Mouse (Mus musculus) layer of hippocampus, adult 11-12 months (tissue): Measurements from ENCODE around the gene Sgca.
A peak's percentile ranks its signal among the peaks of the same experiment; 100 is the strongest.

Experiments used
- DNase-seq: peaks from one replicate; pipeline ENCODE4 v3.0.0; 2022; ENCODE audit warnings: low spot score

Gene Sgca

DNA sequence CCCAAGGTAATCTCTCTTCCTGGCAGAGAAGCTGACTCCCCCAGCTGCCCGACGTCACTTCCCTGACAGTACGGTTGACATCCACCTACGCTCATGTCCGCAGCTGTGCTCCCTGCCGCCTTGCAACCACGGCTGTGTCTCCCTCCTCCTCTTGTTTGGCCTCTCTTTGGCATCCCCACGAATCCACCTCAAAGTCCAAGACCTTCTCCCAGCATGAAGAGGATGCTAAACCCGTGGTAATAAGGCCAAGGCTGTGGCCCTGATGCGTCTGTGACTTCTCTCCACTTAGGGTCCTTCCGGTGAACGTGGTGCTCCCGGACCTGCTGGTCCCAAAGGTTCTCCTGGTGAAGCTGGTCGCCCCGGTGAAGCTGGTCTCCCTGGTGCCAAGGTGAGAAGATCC, 33.1 kb downstream of the Sgca start:
- no peak for DNase-seq

DNA sequence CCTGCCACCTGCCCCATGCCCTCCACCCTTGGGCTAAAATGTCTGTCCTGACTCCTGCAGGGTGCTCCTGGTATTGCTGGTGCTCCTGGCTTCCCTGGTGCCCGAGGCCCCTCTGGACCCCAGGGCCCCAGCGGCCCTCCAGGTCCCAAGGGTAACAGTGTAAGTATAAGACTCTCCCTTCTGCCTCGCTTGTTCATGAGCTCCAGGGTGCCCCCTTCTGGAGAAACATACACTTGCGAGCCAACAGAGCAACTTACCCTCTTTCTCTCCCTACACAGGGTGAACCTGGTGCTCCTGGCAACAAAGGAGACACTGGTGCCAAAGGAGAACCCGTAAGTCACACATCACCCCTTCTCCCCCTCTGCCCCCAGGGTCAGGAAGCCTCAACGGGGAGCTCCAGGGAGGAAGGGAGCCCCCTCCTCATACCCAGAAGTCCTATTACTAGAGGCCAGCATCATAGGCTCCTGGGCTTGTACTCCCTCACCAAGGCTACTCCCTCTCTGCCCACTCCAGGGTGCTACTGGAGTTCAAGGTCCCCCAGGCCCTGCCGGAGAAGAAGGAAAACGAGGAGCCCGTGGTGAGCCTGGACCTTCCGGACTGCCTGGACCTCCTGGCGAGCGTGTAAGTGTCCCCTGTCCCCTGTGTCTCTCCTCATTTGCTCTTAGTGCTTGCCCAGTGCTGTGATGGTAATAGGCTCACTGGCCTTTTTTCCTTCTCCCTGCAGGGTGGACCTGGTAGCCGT, 33.7 kb downstream of the Sgca start:
- peak; percentile 38 for DNase-seq

DNA sequence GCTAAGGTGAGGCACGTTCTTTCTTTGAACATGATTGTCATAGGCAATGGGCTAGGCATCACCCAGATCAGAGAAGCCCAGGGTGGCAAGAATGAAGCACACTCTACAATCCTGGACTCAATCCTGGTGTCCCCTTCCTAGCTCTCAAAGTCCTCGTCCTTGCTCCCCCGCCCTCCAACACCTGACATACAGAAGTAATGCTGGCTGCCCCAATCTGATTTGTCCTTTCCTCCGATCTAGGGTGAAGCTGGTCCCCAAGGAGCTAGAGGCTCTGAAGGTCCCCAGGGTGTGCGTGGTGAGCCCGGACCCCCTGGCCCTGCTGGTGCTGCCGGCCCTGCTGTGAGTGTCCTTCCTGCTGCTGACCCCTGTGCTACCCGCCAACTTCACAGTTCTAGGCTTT, 34.4 kb downstream of the Sgca start:
- no peak for DNase-seq

DNA sequence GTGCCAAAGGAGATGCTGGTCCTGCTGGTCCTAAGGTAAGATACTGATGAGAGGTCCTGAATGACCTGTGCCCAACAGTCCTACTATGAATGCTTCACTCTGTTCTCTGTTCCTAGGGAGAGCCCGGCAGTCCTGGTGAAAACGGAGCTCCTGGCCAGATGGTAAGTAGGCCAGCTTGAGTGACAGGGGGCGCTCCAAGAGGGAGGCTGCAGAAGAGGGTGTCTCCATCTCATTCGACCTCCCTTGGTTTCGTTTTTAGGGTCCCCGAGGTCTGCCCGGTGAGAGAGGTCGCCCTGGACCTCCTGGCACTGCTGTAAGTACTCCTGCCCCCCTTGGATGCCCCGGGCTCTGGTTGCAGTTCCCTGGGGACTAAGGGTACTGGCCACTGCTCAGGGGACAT, 35.0 kb downstream of the Sgca start:
- no peak for DNase-seq

DNA sequence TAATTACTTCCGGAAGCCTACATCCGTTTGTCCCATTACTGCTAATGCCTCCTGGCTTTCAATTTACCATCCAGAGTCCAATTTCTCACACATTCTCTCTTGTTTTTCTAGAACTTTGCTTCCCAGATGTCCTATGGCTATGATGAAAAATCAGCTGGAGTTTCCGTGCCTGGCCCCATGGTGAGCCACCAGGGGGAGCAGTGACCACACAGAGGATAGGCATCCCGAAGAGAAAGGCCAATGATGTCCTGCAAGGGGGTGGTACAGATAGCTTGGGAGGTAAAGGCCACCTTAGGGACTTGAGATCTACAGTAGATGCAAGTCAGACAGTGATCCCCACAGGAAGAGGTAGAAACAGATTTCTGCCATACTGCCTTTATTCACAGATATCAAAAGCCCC, 36.8 kb downstream of the Sgca start:
- DNase-seq: peak; percentile 83

DNA sequence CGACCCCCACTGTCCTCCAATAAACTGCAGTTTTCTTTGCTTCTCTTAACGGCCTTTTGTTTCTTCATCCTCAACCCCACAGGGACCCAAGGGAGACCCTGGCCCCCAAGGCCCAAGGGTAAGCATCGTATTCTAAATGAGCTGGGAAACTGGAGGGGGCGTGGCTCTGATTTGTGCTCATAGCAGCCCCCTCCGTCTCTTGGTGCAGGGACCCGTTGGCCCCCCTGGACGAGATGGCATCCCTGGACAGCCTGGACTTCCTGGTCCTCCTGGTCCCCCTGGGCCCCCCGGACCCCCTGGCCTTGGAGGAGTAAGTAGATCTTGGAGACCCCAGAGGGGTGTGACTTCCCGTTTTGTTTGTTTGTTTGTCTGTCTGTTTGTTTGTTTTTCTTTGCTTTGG, 37.8 kb downstream of the Sgca start:
- no peak for DNase-seq

DNA sequence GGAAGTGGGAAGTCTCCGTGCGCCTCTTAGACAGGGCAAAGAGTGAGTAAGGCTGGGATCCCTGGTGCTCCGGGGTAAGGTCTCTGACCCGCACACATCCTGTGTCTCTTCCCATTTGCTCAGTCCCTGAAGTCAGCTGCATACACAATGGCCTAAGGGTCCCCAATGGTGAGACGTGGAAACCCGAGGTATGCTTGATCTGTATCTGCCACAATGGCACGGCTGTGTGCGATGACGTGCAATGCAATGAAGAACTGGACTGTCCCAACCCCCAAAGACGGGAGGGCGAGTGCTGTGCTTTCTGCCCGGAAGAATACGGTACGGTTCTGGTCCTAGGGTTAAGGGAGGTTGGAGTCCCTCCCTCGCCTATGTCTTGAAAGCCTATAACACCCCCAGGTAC, 38.3 kb downstream of the Sgca start:
- DNase-seq: no peak

DNA sequence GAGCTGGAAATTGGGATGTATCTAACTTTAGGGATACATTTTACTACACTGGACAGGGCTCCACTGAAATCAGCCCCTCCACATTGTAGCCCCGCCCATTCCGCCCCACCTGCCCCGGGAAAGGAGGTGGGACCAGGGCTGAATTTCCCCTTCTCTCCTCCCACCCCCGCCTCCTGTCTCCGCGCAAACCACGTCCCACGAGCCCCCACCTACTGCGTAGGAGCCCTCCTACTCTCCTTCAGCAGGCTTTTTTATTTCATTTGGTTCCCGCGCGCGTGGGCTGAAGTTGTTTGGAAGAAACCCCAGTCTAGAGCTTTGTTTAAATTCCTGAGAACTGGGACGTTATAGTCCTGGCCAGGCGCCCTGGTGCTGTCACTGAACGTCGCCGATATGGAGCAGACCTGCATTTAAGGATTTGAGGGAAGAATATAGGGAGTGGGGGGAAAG, 38.8 kb downstream of the Sgca start:
- DNase-seq: peak; percentile 54

DNA sequence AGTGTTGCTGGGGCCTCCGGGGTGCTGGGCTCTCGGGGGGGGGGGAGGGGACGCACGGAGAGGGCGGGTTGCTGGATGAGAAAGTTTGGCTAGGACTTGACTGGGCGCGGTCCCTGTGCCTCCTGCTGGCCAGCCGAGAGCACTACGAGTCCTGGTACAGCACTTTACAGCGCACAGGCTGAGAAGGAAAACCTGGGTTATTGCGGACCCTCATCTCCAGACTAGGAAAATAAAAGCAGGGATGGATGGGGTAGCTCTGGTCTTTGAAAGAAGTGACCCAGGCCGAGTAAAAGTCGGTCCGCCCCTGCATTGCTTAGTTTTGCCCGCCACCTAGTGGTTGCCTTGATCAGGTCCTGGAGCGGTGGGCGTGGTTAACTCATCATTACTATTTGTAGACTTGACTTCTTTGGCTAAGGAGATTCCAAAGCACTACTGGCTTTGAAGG, 39.3 kb downstream of the Sgca start:
- peak; percentile 88 for DNase-seq

DNA sequence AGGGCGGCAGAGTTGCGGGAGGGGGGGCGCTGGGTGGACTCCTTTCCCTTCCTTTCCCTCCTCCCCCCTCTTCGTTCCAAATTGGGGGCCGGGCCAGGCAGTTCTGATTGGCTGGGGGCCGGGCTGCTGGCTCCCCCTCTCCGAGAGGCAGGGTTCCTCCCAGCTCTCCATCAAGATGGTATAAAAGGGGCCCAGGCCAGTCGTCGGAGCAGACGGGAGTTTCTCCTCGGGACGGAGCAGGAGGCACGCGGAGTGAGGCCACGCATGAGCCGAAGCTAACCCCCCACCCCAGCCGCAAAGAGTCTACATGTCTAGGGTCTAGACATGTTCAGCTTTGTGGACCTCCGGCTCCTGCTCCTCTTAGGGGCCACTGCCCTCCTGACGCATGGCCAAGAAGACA, 40.1 kb downstream of the Sgca start, which contains the start of gene Col1a1:
Col1a1 (plus strand) TSS at position 180 of the 400 bp plus-strand sequence.
- DNase-seq: no peak

DNA sequence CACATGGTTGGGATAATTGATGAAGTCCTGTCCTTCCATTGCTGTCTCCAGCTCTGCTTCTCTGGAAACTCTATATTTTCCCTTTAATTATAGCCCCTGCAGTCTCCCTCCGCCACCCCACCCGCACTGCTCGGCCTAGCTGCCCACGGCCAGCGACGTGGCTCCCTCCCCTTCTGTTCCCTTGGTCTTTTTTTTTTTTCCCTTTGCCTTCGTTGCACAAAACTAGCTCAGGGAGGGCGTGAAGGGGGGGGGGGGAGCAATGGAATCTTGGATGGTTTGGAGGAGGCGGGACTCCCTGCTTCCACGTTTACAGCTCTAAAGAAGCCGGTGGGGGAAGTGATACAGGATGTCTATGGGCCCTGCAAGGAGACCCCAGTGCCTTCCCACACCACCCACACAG, 41.6 kb downstream of the Sgca start:
- DNase-seq: no peak

DNA sequence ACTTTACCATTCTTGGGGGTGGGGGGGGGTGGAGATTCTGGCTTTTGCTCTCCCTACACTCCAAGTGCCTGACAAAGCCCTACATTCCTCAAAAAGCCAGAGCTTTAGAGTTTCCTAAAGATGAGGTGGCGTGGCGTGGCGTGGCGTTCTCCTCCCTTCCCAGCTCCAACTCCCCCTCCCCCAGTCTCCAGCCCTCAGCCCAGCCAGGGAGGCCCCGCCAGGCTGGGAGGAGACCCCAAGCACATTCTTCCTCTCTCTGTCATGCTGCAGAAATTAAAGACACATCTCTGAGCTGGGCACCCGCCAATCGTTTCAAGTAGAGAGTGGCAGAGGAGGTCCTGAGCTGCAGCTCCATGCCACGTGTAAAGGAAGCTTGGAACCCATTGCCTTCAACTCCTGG, 42.5 kb downstream of the Sgca start:
- DNase-seq: no peak

DNA sequence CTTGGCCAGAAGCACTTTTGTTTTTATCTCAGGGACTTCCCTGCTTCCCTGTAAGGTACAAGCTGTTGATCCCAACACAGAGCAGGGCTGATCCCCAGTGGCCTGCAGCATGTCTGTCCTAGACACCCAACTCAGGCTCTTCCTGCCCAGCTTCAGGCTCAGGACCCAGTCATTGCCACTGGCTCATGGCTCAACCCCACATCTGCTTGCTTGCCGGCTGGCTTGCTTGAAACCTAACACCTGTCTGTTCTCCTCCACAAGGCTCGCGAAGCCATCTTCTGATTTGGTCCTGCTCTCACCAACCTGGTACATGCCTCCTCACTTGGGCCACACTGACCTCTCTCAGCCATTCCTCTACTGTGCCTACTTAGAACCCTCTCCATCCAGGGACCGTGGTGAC, 46.0 kb downstream of the Sgca start:
- DNase-seq: no peak

DNA sequence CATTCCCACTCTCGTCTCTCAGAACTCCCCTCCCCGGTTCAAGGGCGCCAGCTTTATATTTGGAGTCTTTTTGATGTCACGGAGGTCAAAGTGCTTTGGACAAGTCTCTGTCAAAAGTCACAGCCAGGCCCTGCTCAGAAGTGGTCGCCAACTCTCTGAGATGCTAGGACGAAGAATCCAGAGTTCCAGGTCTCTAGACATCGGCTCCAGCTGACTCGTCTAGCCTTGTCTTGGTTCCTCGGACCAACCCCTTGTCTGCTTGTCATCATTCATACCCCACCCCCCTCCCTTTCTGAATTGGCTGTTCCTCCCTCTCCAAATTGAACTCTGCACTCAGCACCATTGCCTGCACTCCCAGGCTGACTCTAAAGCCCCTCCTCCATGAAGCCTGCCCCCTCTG, 46.5 kb downstream of the Sgca start:
- no peak for DNase-seq

DNA sequence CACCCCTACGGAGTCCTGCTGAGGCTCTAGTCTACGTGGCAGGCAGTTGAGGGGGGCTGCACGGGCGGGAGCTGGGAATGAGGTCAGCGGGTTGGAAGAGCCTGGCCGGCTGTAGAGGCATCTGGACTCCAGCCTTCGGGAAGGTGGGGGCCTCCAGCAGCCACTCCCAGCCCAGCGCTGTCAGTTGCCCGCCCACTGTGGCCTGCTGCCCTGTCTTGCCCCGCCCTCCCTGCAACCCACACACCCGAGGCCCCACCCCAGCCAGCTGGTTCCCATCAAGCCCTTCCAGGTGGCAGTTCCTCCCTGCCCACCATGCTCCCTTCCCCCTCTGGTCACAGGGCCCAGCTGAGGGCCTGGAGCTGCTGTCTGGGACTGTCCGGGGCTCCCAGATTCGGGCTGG, 47.3 kb downstream of the Sgca start:
- peak; percentile 34 for DNase-seq

DNA sequence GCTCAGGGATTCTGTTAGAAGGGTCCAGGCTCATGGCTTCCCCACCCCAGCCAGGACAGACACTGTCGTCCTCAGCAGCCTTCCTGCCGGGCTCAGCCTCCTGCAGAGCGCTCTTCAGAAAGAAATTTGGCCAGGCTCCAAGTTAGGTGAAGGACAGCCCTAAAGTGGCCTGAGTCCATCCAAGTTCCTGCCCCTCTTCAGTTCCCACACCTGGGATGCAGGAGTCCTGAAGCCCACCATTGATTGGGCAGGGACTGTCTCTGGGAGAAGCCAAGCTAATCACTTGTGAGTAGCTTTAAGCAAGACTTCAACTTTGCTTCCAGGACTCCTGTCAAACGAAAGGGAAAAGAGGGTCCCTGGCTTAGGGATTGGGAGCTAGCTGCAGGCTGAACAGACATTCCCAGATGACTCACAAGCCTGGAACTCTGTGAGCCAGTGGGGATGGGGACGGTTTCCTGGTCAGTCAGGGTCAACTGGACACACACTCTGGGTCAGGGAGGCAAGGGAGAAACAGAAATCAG, 48.3 kb downstream of the Sgca start:
- DNase-seq: no peak

DNA sequence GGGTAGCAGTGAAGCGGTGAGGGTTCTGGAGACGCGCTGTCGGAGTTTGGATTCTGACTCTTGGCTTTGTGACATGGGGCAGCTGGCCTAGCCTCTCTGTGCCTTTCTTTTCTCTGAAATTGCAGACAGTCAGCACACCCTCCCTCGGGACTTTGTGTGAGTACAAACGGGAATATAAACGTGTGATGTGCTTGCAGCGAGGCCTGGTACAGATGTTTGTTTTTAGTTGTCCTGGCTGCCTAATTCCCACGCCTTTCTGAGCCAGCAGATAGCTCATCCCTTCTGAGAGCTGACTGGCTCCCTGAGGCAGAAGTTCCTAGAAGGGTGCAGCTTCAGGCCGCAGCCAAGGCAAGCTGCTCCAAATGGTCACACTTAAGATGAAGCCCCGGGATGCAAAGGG, 49.7 kb downstream of the Sgca start:
- DNase-seq: no peak

DNA sequence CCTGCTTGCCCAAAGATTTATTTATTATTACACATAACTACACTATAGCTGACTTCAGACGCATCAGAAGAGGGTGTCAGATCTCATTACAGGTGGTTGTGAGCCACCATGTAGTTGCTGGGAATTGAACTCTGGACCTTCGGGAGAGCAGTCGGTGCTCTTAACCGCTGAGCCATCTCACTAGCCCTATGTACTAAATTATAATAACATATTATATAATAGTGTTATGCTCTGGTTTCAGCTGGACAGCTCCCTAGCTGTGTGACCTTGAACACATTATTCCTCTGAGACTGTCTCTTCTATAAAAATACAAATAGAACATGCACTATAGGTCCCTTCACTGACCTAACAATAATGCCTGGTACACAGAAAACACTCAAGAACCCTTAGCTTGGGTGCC, 51.1 kb downstream of the Sgca start:
- DNase-seq: no peak

DNA sequence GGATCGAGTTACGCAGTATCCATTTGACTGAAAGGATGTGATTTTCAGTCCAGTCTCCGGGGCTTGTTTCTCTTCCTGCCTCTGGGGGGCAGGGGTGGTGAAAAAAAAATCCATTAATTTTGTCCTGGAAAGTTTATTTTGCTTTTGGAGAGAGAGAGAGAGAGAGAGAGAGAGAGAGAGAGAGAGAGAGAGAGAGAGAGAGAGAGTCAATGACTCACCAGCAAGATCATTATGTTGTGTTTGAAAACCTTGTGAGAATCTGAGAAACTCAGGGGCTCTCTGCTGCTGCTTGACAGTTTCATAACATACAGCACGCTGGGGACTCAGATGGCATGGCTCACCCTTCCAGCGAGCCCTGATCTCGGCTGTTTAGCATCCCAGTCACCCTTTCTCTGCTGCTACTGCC, 55.1 kb downstream of the Sgca start:
- DNase-seq: no peak

DNA sequence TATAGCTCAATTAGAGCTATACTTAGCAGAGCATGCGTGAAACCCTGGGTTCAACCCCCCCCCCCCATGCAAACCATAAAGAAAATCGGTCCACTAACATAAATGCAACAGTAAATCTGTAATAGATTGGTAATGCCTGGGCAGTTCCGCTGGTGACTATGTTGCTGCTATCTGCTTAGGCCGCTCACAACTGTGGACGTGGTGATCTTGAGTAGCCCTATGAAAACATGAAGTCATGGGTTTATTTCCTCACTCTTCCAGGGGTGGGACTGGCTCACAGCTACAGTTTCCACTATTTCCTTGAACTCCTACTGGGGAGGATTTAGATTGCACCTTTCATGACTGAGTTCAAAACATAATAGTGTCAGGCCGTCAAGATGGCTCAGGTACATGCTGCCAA, 58.4 kb downstream of the Sgca start:
- DNase-seq: no peak

DNA sequence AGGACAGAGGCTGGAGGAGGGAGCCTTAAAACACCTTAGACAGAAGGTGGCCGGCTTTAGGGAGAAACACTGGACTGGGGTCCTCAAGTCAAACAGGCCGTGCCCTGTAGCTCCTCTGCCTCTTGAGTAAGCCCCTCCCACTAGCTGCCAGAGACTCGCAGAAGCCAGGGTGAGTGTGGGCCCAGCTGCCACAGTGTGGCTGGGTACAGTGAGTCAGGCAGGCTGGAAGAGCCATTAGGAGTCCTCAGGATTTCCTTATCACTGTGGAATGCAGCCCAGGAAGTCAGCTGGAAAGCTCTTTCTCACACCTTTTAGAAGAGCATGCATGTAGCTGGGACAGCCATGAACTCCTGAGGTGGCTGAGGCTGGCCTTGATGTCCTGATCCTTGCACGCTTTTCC, 59.6 kb downstream of the Sgca start:
- DNase-seq: no peak

DNA sequence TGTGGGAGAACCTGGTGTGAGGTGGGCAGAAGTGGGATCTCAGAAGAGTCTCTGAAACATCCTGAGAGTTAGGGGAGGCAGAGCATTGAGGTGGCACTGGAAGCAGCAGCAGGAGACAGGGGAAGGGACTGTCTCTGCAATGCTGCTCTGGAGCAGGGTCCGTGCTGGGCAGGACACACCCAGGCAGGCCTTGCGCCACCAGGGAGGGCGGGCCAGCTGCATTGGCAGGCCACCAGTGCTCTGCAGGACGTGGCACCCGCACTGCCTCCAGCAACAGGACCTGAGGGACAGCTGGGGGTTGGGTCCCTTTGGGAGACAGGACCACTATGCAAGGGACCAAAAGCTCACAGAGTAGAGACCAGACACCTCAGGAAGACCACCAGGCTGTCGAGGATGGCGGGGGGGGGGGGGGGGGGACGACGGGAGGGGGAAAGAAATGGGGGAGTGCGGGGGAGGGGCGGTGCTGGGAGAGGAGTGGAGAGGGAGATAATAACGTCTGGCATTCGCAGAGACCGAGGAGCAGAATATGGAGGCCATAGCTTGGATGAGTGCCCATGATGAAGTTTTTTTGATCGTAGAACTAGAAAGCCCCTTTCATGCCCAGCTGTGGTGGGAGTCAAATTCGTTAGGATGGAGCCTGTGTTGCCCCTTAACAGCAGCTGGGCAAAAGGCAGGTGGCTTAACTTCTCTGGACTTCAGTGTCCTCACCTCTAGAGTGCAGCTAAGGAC, 60.3 kb downstream of the Sgca start:
- DNase-seq: peak; percentile 46

DNA sequence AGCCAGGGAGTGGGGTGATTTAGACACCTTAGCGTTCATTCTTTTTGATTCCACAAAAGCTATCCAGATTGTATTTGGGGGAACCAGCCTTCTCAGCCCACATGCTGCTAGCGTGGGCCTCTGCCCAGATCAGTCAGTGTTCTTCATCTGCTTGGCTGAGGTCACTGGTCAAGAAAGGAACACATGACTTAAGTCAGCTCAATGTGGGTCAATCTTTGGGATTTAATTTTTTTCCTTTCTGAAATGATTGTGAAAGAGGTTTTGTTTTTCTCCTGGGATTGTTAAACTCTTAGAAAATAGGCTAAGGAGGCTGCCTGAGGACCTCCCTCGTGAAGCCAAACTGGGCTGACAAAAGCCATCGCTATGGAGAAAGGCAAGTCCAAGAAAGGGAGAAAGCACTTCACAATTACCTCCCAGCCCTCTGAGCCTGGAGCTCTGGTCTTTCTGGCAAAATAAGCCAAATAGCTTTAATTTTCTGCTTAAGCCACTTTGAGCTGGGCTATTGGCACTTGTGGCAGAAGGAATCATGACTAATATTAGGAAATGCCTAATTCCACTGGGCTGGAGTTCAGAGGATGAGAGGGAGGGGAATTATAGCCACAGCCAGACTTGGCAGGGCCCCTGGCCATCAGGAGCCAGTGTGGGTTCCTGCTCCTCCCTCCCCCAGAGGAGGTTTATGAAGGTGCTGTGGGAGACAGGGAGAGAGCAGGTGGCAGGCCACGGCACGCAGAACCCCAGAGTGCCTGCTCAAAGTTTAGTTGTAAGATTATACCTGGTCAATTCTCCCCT, 62.6 kb downstream of the Sgca start:
- DNase-seq: no peak
